Mouse (Mus musculus): ENCODE data around the gene Olfr792. TPM values are rescaled to one million over a fixed set of nuclear protein-coding genes. Genes with fewer than 3 reads are reported as not detected.

Olfr792 gene
- total RNA-seq (2023): not detected

DNA sequence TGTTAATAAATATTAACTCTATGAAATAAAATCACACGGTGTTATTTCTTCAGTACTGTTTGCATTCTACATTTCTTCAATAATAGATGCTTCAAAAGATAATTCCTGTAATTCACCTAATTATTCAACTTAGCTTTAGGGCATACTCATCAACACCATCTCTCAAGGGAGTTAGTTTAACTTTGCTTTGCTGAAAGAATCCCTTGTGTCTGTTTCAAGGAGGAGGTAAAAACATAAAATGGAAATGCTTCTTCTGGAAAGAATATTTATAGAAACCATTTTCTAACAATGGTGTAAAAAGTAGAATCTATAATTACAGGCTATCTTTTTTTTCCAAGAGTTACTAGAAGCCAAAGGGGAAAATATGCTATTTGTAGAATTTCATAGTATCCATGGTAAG is at the start of gene Olfr792:
Gene Olfr792 (plus strand): TSS at position 301 of the 400 bp plus-strand sequence.

DNA sequence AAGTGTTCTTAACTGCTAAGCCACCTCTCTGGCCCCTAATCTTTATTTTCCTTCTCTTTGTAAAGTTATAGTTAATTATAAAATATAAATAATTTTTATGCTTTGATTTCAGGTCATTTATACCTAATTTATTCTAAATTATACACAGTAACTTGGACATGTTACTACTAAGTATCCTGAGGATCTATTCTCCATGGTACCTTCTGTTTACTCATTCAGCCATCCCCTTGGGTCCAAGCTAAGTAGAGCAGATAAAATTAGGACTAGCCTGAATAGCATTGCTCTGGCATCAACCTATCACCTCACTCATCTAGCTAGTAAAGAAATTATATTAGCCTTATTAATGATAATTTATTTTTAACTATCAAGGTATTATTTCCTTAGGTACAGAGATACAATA is 40.8 kb upstream of the Olfr792 start, which contains the start of gene Olfr790:
Gene Olfr790 (plus strand): TSS at position 301 of the 400 bp plus-strand sequence.

DNA sequence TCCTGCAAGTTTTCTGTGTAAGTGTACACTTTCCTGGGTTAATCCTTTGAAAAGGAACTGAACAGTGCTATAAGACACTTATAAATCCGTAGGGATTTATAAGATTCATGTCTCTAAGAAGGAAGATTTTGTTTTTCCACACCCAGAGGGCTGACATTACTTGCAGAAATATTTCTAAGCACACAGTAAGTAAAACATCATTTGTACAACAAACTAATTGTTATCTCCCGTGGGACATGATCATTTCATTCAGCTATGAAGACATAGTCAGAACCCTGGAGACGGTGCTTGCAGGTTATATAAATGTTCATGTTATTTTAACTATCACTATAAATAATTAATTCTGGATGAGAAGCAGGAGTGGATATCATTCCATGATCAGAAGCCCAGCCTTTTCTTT is 17.5 kb upstream of the Olfr792 start, which contains the start of gene Olfr791:
Gene Olfr791 (plus strand): TSS at position 301 of the 400 bp plus-strand sequence.

DNA sequence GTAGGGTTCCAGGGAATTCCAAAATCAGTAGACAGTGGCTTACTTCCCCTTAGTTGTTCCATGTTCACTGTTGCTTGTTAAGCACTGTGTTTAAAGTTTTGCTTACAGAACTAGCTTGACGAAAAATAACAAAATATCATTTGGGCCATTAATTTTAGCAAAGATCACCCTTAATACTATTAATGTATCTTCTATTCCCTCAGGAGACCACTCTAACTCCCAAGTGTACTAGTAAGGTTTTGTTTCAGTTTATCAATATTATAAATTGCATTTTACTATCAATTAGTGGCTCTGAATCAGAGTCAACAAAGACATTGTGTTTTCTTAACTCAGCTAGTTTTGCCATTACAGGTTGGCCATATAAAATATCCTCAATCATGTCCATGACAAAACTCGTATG is 28.4 kb downstream of the Olfr792 start, which contains the start of gene Olfr794:
Gene Olfr794 (plus strand): TSS at position 301 of the 400 bp plus-strand sequence.

Other genes starting within 250 kb of the Olfr792 start
- not detected for gene Olfr780, start 221.0 kb upstream of the Olfr792 start, total RNA-seq (2023)
- gene Olfr781, start 210.3 kb upstream of the Olfr792 start, total RNA-seq (2023): not detected
- not detected for gene Olfr782, start 190.3 kb upstream of the Olfr792 start, total RNA-seq (2023)
- not detected for gene Olfr784, start 155.1 kb upstream of the Olfr792 start, total RNA-seq (2023)
- gene Olfr785, start 133.7 kb upstream of the Olfr792 start, total RNA-seq (2023): not detected
- not detected for gene Olfr786, start 111.9 kb upstream of the Olfr792 start, total RNA-seq (2023)
- gene Olfr787, start 77.3 kb upstream of the Olfr792 start, total RNA-seq (2023): not detected
- gene Olfr788, start 68.2 kb upstream of the Olfr792 start, total RNA-seq (2023): not detected
- not detected for gene Olfr789, start 54.4 kb upstream of the Olfr792 start, total RNA-seq (2023)
- gene Olfr790, start 40.7 kb upstream of the Olfr792 start, total RNA-seq (2023): not detected
- not detected for gene Olfr791, start 17.4 kb upstream of the Olfr792 start, total RNA-seq (2023)
- gene Olfr794, start 28.5 kb downstream of the Olfr792 start, total RNA-seq (2023): not detected
- not detected for gene Olfr796, start 73.4 kb downstream of the Olfr792 start, total RNA-seq (2023)
- not detected for gene Olfr798, start 88.8 kb downstream of the Olfr792 start, total RNA-seq (2023)
- not detected for gene Olfr799, start 98.3 kb downstream of the Olfr792 start, total RNA-seq (2023)
- gene Olfr800, start 118.5 kb downstream of the Olfr792 start, total RNA-seq (2023): not detected
- not detected for gene Olfr801, start 134.7 kb downstream of the Olfr792 start, total RNA-seq (2023)
- gene Olfr802, start 149.0 kb downstream of the Olfr792 start, total RNA-seq (2023): not detected
- not detected for gene Olfr803, start 155.1 kb downstream of the Olfr792 start, total RNA-seq (2023)
- gene Olfr804, start 164.0 kb downstream of the Olfr792 start, total RNA-seq (2023): not detected
- gene Olfr805, start 190.2 kb downstream of the Olfr792 start, total RNA-seq (2023): not detected
- gene Olfr806, start 202.8 kb downstream of the Olfr792 start, total RNA-seq (2023): not detected
- not detected for gene Olfr807, start 218.6 kb downstream of the Olfr792 start, total RNA-seq (2023)
- gene Olfr808, start 226.3 kb downstream of the Olfr792 start, total RNA-seq (2023): not detected
- gene Olfr809, start 235.5 kb downstream of the Olfr792 start, total RNA-seq (2023): not detected

All from monocyte, adult 59 days (primary cell).